Mouse (Mus musculus): ENCODE data around the gene Gm13102.
"Not testable (repeated sequence)": the region's sequence is repeated elsewhere in the genome, so short reads cannot be mapped to it uniquely, and the experiment has no call there.

The Gm13102 gene

DNA sequence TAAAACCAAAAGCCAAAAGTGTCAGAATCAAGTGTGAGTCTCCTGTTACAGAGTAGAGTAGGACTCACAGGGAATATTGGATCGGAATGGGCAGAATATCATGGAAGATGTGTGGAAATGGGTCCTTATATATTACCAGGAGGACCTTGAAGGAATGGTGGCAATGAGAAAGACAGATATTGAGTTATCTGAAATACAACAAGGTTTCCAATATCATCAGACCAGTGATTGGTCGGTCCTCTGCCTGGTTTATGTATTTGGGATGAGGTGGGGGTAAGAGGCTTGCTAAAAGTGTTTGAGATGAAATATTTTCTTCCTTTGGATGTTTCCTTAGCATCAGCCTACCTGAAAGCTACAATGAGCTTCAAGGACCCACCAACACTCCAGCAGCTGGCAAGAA is at the start of gene Gm13102:
Gene Gm13102 (plus strand): TSS at position 301 of the 400 bp plus-strand sequence.
- not testable (repeated sequence) for DNase-seq (ENCODE audit: low spot score in 2 of 2)

DNA sequence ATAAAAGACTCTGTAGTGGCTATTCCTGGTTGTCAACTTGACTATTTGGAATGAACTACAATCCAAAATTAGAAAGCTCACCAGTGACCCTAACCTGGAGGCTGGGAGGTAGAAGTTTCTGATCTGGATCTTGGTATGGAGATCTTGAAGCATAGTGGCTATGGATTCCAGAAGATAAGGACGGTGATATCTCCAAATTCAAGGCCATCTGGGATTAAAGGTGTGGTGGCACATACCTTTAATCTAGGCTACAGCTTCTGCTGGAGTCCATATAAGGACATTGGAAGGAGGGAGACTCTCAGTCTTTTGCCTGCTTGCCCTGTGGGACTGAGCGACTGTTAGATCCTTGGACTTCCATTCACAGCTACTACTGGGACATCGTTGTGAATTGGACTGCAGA is 47.4 kb upstream of the Gm13102 start, which contains the start of gene Pramel4:
Gene Pramel4 (plus strand): TSS at position 301 of the 400 bp plus-strand sequence.
- not testable (repeated sequence) for DNase-seq (ENCODE audit: low spot score in 2 of 2)
